Mouse (Mus musculus) left cerebral cortex, adult 11 months (tissue): ENCODE data around the gene Vmn2r82.
"Not testable (repeated sequence)": the region's sequence is repeated elsewhere in the genome, so short reads cannot be mapped to it uniquely, and the experiment has no call there.

Experiments used
- DNase-seq: peaks from one replicate; pipeline ENCODE4 v3.0.0; 2022; ENCODE audit warnings: low spot score

Vmn2r82 gene

GRCm38 (mm10) chr10:79356220-79356619 is at the start of gene Vmn2r82:
TSS of gene Vmn2r82 (plus strand) at chr10:79356520.
- not testable (repeated sequence) for DNase-seq

- not testable (repeated sequence) for DNase-seq
Measured at GRCm38 (mm10) chr10:79322033-79322736, 34.1 kb upstream of the Vmn2r82 start.

- no peak for DNase-seq
Measured at GRCm38 (mm10) chr10:79322737-79323086, 33.6 kb upstream of the Vmn2r82 start.

GRCm38 (mm10) chr10:79399946-79400700 is 43.8 kb downstream of the Vmn2r82 start:
- DNase-seq: not testable (repeated sequence)

GRCm38 (mm10) chr10:79417142-79417771 is 60.9 kb downstream of the Vmn2r82 start:
- DNase-seq: no peak

- DNase-seq: not testable (repeated sequence)
Measured at GRCm38 (mm10) chr10:79417772-79418170, 61.5 kb downstream of the Vmn2r82 start.

GRCm38 (mm10) chr10:79435141-79435820 is 79.0 kb downstream of the Vmn2r82 start:
- not testable (repeated sequence) for DNase-seq
